Mouse (Mus musculus) R1 (cell line): Measurements from ENCODE around the gene Nlgn1.
A peak's percentile ranks its signal among the peaks of the same experiment; 100 is the strongest.

ENCODE experiments used
- DNase-seq: peaks from one replicate; pipeline ENCODE4 v3.0.0-alpha.2; 2018; ENCODE audit warnings: low read depth, low spot score

Gene Nlgn1

DNA sequence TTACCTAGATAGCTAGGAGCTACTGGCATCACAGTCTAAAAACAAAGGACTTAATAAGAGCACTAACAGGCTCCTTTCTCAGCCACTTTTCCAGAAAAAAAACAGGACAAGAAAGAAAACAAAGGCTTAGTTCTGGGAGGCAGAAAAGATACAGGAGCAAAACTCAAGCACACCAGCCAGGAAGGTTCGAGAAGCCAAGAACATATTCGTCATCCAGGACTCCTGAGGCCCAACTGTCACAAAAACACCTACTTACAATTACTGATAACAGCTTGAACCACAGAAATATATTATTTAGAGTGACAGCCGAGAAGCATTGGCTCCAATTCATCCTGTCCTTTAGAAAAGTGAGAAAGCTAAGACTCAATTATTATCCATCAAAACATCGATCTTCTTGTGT, 281.5 kb downstream of the Nlgn1 start:
- no peak for DNase-seq

- no peak for DNase-seq
These were observed 289.3 kb downstream of the Nlgn1 start for GRCm38 (mm10) chr3:26042966-26043365.

GRCm38 (mm10) chr3:26039696-26040095, 292.6 kb downstream of the Nlgn1 start:
- no peak for DNase-seq

GRCm38 (mm10) chr3:26026025-26026424, 306.2 kb downstream of the Nlgn1 start:
- no peak for DNase-seq

DNA sequence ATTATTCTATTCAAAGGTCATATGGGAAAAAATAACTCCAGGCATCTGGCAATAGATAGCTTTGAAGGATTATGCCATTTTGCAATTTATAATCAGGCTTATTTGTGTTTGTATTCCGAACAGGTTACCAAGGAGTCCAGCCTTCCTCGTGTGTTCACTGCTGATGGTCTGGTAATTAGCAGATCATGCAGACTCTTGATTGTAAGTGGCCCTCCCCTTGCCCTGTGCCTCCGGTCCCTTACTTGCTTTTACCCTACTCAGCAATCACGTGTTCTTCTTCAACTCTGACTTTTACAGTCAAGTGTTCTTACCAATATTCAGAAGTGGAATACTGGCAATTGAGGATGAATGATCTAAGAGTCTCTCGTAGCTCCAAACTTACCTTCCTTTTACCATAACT, 309.0 kb downstream of the Nlgn1 start:
- no peak for DNase-seq

DNA sequence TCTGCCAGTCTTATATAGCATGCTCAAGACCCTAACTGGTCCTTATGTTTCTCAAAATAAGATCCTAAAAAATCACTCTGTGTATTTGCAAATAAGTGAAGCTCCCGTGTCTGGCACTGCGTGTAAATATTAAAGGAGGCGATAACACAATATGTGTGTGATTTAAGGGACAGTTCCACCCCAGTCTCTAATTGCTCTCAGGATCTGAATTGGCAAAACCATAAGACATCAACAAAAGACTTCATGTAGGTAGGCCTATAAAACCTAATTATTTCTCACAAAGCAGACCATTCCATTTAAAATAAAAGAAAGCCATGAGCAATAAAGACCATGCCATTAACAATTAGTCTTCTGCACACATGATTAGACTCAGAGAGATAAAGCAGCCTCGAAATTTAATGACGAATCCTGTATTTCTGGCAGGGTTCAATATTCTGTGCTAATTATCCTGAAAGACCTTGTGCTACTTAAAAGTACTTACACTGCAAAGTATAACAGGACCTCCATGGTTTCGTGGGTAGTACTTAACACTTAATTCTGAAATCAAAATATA, 310.6 kb downstream of the Nlgn1 start:
- no peak for DNase-seq

- no peak for DNase-seq
These were observed 320.8 kb downstream of the Nlgn1 start for GRCm38 (mm10) chr3:26011310-26012078.

DNA sequence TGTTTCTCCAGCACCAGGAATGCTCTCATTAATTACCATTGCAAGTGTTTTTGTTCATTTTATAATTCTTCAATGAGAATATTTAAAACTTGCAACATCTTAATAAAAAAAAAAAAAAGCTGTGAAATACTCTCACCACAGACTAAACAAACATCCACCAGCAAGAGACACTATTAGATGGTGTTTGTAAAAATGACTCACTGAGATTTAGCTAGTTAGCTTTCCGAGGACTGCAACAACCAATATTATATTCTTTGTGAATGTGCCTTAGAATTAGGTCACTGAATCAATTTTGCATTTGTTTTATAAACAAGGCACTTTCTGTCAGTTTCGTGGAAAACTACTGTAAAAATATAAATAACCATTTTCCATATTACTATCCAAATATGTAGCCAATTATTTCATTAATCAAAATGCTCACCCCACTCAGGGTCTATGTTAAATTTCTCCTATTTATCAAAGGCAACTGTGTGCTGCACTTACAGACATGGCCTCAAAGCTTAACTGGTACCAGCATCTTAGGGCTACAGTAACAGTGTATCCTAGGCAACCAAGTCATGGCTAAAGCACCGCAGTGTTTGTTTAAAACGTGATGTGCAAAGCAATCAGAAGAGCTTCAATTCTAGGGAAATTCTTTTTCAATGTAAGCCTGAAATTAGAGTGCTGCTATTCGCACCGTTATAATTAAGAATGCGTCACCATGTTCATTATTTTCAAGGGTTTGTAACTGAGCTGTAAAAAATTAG, 329.2 kb downstream of the Nlgn1 start:
- DNase-seq = no peak

- no peak for DNase-seq
These were observed 329.9 kb downstream of the Nlgn1 start for GRCm38 (mm10) chr3:26002367-26002766.

- DNase-seq = no peak
These were observed 364.7 kb downstream of the Nlgn1 start for GRCm38 (mm10) chr3:25967546-25967945.

DNA sequence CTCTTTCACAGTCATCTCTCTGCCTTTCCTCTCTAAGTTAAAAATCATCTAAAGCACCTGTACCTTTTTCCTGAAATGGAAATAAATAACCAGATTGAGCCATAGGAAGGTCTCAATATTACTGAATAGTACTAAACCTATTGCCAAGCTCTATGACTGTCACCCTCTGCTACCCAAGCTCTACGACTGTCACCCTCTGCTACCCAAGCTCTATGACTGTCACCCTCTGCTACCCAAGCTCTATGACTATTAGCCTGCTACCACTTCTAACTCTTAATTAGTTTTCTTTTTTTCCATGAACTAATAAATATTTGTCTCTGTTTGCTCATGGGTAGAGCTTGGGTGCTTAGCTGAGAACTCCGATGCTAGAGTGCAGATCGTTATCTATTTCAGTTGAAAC, 368.0 kb downstream of the Nlgn1 start:
- DNase-seq = no peak

DNA sequence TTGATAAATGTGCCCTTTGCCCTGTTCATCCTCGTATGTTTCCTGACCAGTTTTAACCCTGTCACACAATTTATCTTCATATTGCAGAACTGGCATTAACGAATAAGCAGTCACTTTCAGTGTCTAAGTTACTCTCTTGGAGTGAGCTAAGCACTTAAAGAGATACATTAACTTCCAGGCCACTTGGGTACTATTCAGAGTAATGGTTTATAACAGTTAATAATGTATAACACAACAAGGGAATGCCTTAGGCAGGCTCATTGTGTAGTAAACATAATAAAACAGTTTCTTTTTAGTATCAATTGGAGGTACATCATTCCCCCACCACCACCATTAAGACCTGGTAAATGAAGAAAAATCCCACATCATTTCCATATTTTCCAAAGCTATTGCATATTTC, 368.7 kb downstream of the Nlgn1 start:
- DNase-seq = no peak

DNA sequence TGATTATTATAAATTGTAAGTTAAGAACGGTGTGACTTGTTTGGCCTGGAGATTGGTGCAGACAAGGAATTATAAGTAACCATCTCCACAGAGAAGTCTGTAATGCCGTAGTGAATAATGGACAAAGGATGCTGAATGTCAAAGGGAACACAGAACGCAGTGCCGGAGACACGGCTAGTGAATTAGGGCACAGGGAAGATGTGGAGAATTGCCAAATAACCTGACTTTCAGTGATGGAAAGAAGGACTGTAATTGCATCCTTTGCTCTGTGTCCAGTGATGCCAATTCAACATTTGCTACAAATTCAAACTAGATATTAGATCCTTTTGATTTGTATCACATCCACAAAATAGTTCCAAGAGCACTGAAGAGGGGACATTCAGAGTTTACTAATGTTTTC, 415.7 kb downstream of the Nlgn1 start:
- no peak for DNase-seq

- peak; percentile 2 for DNase-seq
These were observed 417.7 kb downstream of the Nlgn1 start for GRCm38 (mm10) chr3:25914365-25915065.

DNA sequence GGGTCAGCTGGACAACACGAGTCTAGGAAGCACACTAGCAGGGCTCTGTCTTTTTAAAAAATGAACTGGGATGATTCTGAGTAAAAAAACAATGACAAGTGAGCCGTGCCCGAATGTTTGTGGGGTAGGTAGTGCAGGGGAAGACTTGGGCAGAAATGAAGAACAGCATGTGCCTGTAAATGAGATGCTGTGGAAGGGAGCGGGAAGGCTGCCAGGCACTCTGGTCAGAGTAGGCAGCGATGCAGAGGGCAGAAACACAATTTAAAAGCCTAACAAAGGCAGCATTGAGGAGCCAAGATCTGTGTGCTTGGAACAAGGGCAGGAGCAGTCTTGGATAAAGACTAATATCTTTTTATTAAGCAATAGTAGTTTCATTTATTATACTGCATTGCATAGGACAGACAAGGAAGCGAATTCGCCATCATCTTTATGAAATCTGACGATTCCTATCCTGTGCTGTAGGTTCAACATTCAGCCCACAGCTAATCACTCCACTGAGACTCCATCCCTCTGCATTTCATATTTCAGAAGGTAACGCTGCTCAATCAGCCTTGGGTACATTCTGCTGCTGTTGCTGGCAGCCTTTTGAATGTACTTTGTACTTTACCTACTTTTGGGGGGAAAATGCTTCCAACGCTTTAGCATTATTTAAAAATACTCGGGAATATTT, 429.0 kb downstream of the Nlgn1 start:
- DNase-seq = no peak

DNA sequence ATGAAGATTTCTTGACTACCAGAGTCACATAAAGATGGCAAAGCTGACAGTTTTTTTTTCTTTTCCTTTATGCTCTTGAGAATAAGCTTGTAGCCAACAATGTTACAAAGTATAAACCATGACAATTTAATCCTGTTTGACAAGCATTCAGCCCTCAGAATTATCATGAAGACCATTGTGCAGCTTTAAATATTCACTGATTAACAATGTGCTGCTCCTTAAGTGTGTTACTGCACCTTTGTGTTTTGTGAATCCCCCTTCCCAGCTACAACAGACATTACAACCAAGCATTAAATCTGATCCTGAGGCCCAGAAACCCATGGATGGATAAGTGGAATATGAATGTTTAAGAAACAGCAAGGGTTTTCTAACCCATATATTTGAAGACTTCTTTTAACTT, 434.8 kb downstream of the Nlgn1 start:
- DNase-seq = no peak

GRCm38 (mm10) chr3:25884797-25885196, 447.5 kb downstream of the Nlgn1 start:
- no peak for DNase-seq

- DNase-seq = no peak
These were observed 463.1 kb downstream of the Nlgn1 start for GRCm38 (mm10) chr3:25869161-25869560.

GRCm38 (mm10) chr3:25858384-25858783, 473.9 kb downstream of the Nlgn1 start:
- no peak for DNase-seq

- DNase-seq = no peak
These were observed 487.4 kb downstream of the Nlgn1 start for GRCm38 (mm10) chr3:25844686-25845462.

DNA sequence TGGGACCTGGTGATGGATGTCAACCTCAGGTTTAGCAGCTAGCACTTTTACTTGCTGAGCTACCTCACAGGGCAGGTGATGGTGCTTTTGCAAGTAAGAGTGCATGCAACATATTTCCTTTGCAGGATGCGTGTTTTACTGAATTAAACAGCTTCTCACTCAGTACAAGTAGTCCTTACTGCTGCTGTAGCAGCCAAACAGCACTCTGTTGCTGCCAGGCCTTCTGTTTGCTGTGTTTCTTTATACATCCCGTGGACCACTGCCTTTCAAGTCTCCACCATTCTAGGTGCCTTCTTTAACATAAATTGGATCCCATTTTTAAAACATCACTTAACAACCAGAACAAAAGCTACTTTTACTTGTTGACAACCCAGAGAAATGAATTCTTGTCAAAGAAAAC, 502.0 kb downstream of the Nlgn1 start:
- DNase-seq = no peak
